Mouse (Mus musculus) intestine, embryonic 15.5 days (tissue): ENCODE measurements around the gene Cactin. TPM values are rescaled to one million over a fixed set of nuclear protein-coding genes. Genes with fewer than 3 reads are reported as not detected.

Source experiments
- ATAC-seq: fragments of 200-750 bp; cut with Nextera tagmentation; 2 replicates; pipeline ENCODE4 v1.8.0; 2017; ENCODE audit warnings: moderate TSS enrichment, moderate library complexity
- H3K27ac ChIP-seq: fragments of 300-500 bp; sonication (generic); 2 replicates; pipeline ENCODE4 v1.5.1; 2015; ENCODE audit warnings: mild to moderate bottlenecking, inconsistent platforms
- H3K27me3 ChIP-seq: fragments of 300-500 bp; sonication (generic); replicated peaks from 2 replicates; pipeline ENCODE4 v1.6.1; 2015; ENCODE audit warnings: inconsistent platforms
- H3K36me3 ChIP-seq: fragments of 300-500 bp; sonication (generic); 2 replicates; pipeline ENCODE4 v1.6.1; 2015; ENCODE audit warnings: inconsistent platforms
- H3K4me1 ChIP-seq: fragments of 300-500 bp; sonication (generic); replicated peaks from 2 replicates; pipeline ENCODE4 v1.6.1; 2015; ENCODE audit warnings: inconsistent platforms
- H3K4me2 ChIP-seq: fragments of 300-500 bp; sonication (generic); replicated peaks from 2 replicates; pipeline ENCODE4 v1.6.1; 2015; ENCODE audit warnings: mild to moderate bottlenecking, inconsistent platforms
- H3K4me3 ChIP-seq: fragments of 300-500 bp; sonication (generic); replicated peaks from 2 replicates; pipeline ENCODE4 v1.5.1; 2015; ENCODE audit warnings: inconsistent platforms
- H3K9ac ChIP-seq: fragments of 300-500 bp; sonication (generic); 2 replicates; pipeline ENCODE4 v1.6.1; 2015; ENCODE audit warnings: inconsistent platforms
- H3K9me3 ChIP-seq: fragments of 300-500 bp; sonication (generic); 2 replicates; pipeline ENCODE4 v1.6.1; 2016; ENCODE audit warnings: inconsistent platforms
- WGBS: fragments of 180-500 bp; shearing (Covaris S2); methylation state at CpG from one replicate; pipeline ENCODE4 v1.1.7; 2015; 5-methylcytosine and 5-hydroxymethylcytosine counted together
- polyA plus RNA-seq: library from polyadenylated mRNA; unstranded; fragments of >200 nt; fragmentation: Nextera tagmentation; extraction: Ambion mirVana; gene quantifications from 2 replicates; pipeline ENCODE4 v1.2.1, GENCODE M21; 2015

Cactin gene
- polyA plus RNA-seq, 1 experiment from 2014 or later = 38.7 TPM

DNA sequence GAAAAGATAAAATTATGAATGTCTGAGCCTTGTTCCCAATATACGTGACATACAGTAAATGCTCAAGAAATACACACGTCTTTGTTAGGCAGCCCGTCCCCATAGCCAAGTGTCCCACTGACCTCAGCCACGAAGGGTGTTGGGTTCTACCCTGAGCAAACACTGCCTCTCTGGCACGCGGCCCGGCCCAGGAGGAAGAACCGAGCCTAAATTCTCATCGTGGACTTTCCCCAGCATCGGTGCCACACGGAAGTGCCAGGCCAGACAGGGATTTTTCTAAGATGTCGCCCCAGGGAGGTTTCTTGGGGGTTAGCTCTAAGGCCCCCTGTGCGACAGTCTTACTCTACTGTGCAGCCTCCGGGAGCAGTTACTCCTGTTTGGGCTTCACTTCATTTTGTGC is 31.1 kb upstream of the Cactin start:
- no peaks in the 10 kb centered on the region for H3K9me3 ChIP-seq
- ATAC-seq = no peak
- peak overlapping the region; percentile 39 for H3K9ac ChIP-seq
- peak overlapping the region; percentile 76 for H3K27ac ChIP-seq
- H3K4me3 ChIP-seq = peak overlapping the region; percentile 37
- H3K4me2 ChIP-seq = peak overlapping the region; percentile 50
- no peaks in the 10 kb centered on the region for H3K36me3 ChIP-seq
- peaks cover 40% of the 10 kb centered on the region for H3K4me1 ChIP-seq
- 55% methylated on average over 14 of the region's 14 CpGs for WGBS
- peaks cover under 1% of the 10 kb centered on the region for H3K27me3 ChIP-seq

DNA sequence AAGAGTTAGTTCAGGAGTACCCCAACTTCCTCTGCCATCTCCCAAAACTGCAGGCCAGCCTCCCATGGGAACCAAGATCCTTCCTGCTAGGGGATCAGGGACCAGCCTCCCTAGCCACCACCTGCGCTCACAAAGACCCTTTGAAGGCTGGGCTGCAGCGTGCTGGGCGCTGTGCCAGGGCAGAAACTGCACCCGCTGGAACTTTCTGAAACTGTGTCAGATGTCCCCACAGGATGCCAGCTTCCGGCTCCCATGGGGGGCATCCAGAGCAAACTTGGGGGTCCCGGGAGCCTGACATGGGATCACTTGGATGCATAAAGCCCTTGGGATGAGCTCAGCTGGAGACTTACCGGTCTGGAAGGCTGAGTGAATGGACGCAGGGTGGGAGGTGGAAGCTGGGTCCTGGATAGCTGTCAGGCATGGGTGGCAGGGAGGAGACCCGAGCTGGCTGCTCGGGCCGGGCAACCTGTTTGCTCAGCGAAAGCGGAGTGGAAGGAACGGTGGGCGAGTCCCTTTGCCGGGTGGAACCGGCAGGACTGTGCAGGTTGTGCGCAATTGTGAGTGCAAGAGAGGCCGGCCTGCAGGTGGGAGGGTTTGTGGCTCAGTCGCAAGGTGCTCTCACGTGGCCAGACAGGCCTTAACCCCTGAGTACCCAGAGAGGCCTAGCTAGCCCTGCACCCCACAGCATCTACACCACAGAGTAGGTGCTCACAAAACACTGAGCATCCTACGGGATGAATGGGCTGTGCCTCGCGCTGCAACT is 30.0 kb upstream of the Cactin start:
- 0 out of 2 replicates have a peak, but pooled peaks have one; percentile 9 for ATAC-seq
- Histone ChIP-seq H3K36me3 (no peaks in the 10 kb centered on the region), H3K4me1 (peaks cover 46% of the 10 kb centered on the region), H3K4me2 (peak overlapping the region; percentile 50), H3K9ac (peak overlapping the region; percentile 39), H3K9me3 (no peaks in the 10 kb centered on the region), H3K4me3 (peak overlapping the region; percentile 37), H3K27me3 (no peaks in the 10 kb centered on the region), H3K27ac (peak overlapping the region; percentile 76)
- 19% methylated on average over 24 of the region's 24 CpGs for WGBS

DNA sequence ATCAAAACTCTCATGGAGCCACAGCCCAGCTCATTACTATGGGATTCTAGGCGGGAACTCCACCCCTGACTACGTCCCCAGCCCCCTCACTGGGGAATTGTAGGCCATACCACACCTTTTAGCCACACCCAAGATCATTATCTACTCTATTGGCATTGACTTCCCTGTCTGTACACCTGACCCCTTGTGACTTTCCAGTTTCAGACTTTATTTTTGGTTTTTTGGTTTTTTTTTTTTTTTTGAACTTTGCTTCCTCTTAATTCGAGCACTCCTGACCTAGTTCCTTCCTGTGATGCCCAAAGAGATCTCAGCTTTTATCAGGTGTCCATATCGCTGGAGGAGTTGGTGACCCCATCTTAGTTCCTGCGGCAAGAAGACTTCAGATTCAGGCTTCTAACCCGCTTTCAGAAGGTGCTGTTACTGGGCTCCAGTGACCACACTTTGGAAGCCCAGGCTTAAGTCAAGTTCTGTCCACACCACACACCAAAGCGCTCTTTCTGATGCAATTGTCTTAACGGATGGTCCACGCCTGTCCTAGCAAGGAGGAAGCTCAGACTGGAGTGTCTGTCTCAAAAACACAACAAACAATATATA is 29.3 kb upstream of the Cactin start, which contains the start of gene Tjp3:
Gene Tjp3 (minus strand): TSS at position 71 of the 594 bp plus-strand sequence.
- H3K9me3 ChIP-seq = no peaks in the 10 kb centered on the region
- no peaks in the 10 kb centered on the region; the same call in 1 of the 2 replicates for H3K36me3 ChIP-seq
- H3K27ac ChIP-seq = peak within 1 kb of the TSS; percentile 76
- no peak for ATAC-seq
- WGBS = 57% methylated on average over 9 of the region's 9 CpGs
- peaks cover 48% of the 10 kb centered on the region for H3K4me1 ChIP-seq
- H3K4me3 ChIP-seq = peak within 1 kb of the TSS; percentile 37
- peak within 1 kb of the TSS; percentile 50 for H3K4me2 ChIP-seq
- H3K9ac ChIP-seq = peak within 1 kb of the TSS; percentile 39
- H3K27me3 ChIP-seq = no peaks in the 10 kb centered on the region

GRCm38 (mm10) chr10:81292554-81293333 is 28.2 kb upstream of the Cactin start, which contains the start of gene Pip5k1c:
TSS of gene Pip5k1c (plus strand) at chr10:81292963.
- peak; percentile 93 for ATAC-seq
- Histone ChIP-seq H3K9me3 (no peaks in the 10 kb centered on the region), H3K4me3 (peak within 1 kb of the TSS; percentile 72), H3K4me1 (peaks cover 46% of the 10 kb centered on the region), H3K36me3 (no peaks in the 10 kb centered on the region; the same call in 1 of the 2 replicates), H3K4me2 (peak within 1 kb of the TSS; percentile 95), H3K27ac (peak within 1 kb of the TSS; percentile 85), H3K9ac (peak within 1 kb of the TSS; percentile 85), H3K27me3 (no peaks in the 10 kb centered on the region)
- WGBS = under 1% methylated on average over 80 of the region's 80 CpGs

- H3K4me1 ChIP-seq = peaks cover 46% of the 10 kb centered on the region
- no peak for ATAC-seq
Measured at GRCm38 (mm10) chr10:81293334-81294030, 27.4 kb upstream of the Cactin start.

GRCm38 (mm10) chr10:81294442-81294841 is 26.5 kb upstream of the Cactin start:
- H3K4me1 ChIP-seq = peaks cover 43% of the 10 kb centered on the region
- H3K27ac ChIP-seq = no peak overlapping the region
- H3K4me3 ChIP-seq = peak overlapping the region; percentile 72
- H3K9ac ChIP-seq = peak overlapping the region; percentile 85; the same call in 1 of the 2 replicates
- no peak for ATAC-seq
- peak overlapping the region; percentile 95 for H3K4me2 ChIP-seq
- 31% methylated on average over 8 of the region's 8 CpGs for WGBS
- H3K27me3 ChIP-seq = no peaks in the 10 kb centered on the region
- no peaks in the 10 kb centered on the region for H3K9me3 ChIP-seq
- H3K36me3 ChIP-seq = no peaks in the 10 kb centered on the region; the same call in 1 of the 2 replicates

More at GRCm38 (mm10) chr10:81293334-81294030, 27.4 kb upstream of the Cactin start:
- WGBS = 2% methylated on average over 25 of the region's 25 CpGs
- no peaks in the 10 kb centered on the region for H3K27me3 ChIP-seq
- H3K9me3 ChIP-seq = no peaks in the 10 kb centered on the region
- peak overlapping the region; percentile 95 for H3K4me2 ChIP-seq
- peak overlapping the region; percentile 72 for H3K4me3 ChIP-seq
- H3K27ac ChIP-seq = peak overlapping the region; percentile 85
- H3K9ac ChIP-seq = peak overlapping the region; percentile 85
- H3K36me3 ChIP-seq = no peaks in the 10 kb centered on the region; the same call in 1 of the 2 replicates

- 0 out of 2 replicates have a peak overlapping the region, but pooled peaks have one; percentile 85 for H3K9ac ChIP-seq
- no peak overlapping the region for H3K27ac ChIP-seq
- H3K4me1 ChIP-seq = peaks cover 50% of the 10 kb centered on the region
- no peaks in the 10 kb centered on the region for H3K9me3 ChIP-seq
- no peaks in the 10 kb centered on the region for H3K27me3 ChIP-seq
- no peak for ATAC-seq
- 88% methylated on average over 6 of the region's 6 CpGs for WGBS
- H3K4me3 ChIP-seq = no peak overlapping the region
- H3K36me3 ChIP-seq = no peaks in the 10 kb centered on the region; the same call in 1 of the 2 replicates
- H3K4me2 ChIP-seq = no peak overlapping the region
Measured at GRCm38 (mm10) chr10:81295185-81295584, 25.7 kb upstream of the Cactin start.

- peak overlapping the region; percentile 10; the same call in 1 of the 2 replicates for H3K27ac ChIP-seq
- 78% methylated on average over 6 of the region's 6 CpGs for WGBS
- 0 out of 2 replicates have a peak overlapping the region, but pooled peaks have one; percentile 11 for H3K4me2 ChIP-seq
- H3K27me3 ChIP-seq = no peaks in the 10 kb centered on the region
- no peaks in the 10 kb centered on the region for H3K9me3 ChIP-seq
- no peak for ATAC-seq
- no peak overlapping the region for H3K4me3 ChIP-seq
- no peak overlapping the region for H3K9ac ChIP-seq
- H3K4me1 ChIP-seq = peaks cover 63% of the 10 kb centered on the region
- no peaks in the 10 kb centered on the region; the same call in 1 of the 2 replicates for H3K36me3 ChIP-seq
Measured at GRCm38 (mm10) chr10:81297246-81297645, 23.7 kb upstream of the Cactin start.

- H3K9me3 ChIP-seq = no peaks in the 10 kb centered on the region
- peak overlapping the region; percentile 10; the same call in 1 of the 2 replicates for H3K9ac ChIP-seq
- H3K27ac ChIP-seq = peak overlapping the region; percentile 10
- no peak for ATAC-seq
- WGBS = 43% methylated on average over 10 of the region's 10 CpGs
- no peak overlapping the region for H3K4me3 ChIP-seq
- no peaks in the 10 kb centered on the region; the same call in 1 of the 2 replicates for H3K36me3 ChIP-seq
- H3K27me3 ChIP-seq = no peaks in the 10 kb centered on the region
- peaks cover 67% of the 10 kb centered on the region for H3K4me1 ChIP-seq
- H3K4me2 ChIP-seq = 0 out of 2 replicates have a peak overlapping the region, but pooled peaks have one; percentile 11
Measured at GRCm38 (mm10) chr10:81297845-81298244, 23.1 kb upstream of the Cactin start.

GRCm38 (mm10) chr10:81298369-81299100 is 22.4 kb upstream of the Cactin start:
- Histone ChIP-seq H3K4me1 (peaks cover 74% of the 10 kb centered on the region), H3K27ac (peak overlapping the region; percentile 10; the same call in 1 of the 2 replicates), H3K4me3 (no peak overlapping the region), H3K4me2 (no peak overlapping the region), H3K27me3 (no peaks in the 10 kb centered on the region), H3K36me3 (no peaks in the 10 kb centered on the region; the same call in 1 of the 2 replicates), H3K9me3 (no peaks in the 10 kb centered on the region), H3K9ac (no peak overlapping the region)
- WGBS = 89% methylated on average over 17 of the region's 17 CpGs
- ATAC-seq = no peak
